Mouse (Mus musculus) MEL-GATA-1-ER (cell line): ENCODE results near the gene Dpp6.

Experiments
- DNase-seq: peaks from one replicate; pipeline ENCODE4 v3.0.0-alpha.2; 2012; ENCODE audit warnings: low read depth; ENCODE audit errors: extremely low read depth

Gene Dpp6

DNA sequence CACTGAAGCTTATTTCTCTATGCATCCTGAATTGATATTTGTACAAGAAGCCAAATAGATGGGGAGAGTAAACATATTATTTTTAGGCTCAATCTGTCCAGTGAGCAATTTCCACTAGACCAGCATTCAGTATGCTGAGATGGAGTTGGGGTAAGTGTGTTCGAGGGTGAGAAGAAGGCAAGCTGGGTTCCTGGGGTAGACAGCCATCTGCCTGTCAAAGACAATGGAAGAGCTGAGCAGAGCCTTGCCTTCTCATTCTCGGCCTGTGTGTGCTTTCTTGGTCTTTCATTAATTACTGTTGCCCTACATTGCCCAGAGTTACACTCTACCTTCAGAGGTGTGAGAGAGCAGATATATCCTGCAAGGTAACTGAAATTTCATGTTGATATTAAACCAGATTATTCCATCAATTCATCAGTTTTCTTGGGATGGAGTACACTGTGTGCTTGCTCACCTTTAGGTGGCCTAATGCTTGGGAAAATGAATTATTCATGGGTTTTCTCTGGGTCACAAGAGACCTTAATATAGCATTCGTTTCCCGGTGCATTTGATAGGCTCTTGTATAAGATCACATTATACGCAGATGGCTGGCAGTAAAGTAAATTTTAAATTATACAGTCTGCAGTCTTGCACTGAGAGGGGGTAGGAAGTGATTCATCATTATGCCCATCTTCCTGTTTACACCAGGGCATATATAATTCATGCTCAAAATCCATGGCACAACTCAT lies 374.4 kb downstream of the Dpp6 start:
- no peak for DNase-seq

DNA sequence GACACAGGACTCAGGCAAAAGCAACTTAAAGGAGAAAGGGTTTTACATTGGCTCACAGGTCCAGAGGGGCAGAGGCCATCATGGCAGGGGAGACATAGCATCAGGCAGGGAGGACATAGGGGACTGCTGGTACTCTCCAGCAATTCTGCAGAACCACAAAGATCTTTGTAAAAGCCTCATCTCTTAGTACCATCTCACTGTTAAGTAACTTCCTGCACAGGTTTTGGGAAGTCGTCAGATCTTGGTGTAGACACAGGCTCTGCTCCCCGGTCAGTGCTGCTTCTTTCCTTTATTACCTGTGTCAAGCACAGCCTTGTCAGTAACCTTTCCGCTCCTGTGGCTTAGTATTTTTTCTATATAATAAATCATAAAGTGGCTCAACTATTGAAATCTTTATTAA lies 377.2 kb downstream of the Dpp6 start:
- no peak for DNase-seq

DNA sequence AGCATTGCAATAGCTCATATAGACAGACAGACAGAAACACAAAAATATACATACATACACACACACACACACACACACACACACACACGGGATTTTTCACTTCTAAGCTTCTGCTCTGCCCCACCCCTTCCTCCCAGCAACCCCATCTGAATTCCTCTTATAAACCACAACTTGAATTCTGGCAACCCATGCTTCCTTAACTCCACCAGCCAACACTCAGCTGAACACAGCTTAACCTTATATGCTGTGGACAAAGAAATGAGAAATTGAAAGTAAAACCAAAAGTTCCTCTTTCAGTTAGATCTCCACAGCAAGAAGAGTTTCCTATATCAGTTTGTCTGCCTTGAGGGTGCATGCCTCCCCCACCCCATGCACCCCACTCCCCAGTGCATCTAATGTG lies 378.0 kb downstream of the Dpp6 start:
- DNase-seq, result no peak

DNA sequence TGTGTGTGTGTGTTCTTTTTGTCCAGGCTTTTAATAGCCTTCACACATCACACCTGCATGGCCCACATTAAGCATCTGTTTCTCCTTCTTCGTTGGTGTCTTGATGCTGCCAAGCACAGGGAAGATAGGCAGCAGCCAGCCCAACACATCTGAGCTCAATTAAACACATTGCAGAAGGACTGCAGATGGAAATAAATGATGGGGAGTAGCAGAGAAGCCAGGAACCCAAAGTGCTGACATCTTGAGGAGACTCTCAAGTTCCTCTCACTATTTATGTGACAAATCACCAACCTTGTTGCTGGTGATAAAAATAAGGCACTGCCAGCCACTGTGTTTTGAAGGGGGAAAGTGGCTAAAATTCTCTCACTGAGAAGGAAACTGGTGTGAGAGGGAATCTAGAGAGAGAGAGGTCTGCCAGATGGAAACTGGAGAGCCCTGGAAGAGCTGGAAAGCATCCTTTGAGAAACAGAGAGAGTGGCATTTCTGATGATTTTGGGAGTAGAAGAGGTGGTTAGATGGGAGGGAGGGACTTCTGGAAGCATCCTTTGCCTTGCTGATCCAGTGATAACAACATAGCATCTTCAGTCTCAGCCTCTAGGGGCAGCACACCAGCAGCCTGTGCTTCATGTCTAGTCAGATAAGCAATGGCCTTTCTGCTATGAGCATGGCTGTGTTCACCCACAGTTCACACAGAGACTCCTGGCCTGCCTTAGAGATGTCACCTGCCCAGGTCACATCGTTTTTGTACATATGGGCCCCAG lies 383.8 kb downstream of the Dpp6 start:
- DNase-seq, result no peak

DNA sequence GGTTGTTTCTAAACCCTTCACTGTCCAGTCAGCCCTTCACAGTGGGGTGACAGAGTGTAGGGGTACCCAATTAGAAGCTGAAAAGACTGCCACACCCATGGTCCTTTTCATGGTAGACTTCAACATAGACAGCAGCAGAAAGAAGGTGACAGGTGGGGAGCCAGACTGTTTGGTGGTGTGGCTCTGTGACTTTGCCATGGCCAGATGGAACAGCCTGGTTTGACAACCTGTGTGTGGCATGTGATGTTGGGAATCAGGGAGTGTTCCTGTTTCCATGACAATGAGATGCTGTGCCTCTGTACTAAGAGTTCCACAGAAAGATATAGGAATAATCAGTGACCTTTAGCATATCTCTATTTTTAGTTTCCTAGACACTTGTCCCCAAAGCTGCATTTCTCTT lies 386.1 kb downstream of the Dpp6 start:
- DNase-seq, result no peak

DNA sequence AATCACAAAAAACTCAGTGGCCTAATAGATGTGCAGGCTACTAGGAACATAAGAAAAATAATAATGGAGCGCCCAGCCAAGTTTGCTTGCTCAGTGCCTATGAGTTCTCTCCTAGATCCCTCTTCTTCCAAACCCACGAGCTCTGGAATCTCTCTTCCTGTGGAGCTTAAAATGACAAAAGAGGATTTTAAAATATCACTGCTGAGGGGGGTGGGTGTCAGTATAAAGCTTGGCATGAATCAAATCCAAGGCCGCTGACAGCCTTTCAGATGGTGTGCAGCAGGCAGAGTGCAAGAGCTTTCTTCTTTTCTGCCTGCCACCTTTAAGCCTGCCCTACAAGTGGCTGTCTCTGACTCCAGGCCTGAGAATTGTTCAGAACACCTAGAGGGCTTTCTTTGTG lies 387.7 kb downstream of the Dpp6 start:
- no peak for DNase-seq

DNA sequence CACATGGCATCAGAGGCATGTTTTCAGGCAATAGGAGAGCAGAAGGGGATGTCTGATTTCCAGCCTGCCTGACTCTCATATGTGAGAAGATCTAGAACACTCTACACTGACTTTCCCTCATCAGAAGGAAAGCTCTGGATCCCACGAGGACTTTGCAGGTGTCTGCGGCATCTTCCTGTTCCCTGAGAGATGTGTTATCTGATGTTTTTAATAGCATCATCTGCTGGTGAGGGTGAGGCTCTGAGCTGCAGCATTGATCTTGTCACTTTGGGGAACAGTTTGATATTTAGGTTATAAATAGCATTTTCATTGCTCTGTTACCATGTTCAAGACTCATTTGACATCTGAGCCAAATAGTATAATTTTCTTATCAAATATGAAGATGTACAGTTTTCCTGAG lies 388.8 kb downstream of the Dpp6 start:
- no peak for DNase-seq

DNA sequence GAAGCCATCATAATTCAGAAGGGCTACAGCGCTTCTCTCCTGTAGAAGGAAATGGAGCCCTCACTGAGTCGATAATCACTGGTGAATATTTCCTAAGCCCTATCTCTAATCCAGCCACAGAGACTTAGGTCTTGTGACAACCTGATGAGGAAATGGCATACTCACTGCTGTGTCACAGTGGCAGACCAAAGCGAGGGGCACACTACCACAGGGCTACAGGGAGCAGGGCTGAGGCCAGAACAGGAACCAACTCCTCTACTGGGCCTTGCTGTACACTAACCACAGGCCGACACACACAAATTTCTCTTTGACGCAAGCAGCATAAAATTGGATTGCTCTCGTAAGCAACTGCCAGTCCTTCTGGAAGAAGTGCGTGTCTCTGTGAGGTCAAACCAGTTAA lies 389.2 kb downstream of the Dpp6 start:
- no peak for DNase-seq

DNA sequence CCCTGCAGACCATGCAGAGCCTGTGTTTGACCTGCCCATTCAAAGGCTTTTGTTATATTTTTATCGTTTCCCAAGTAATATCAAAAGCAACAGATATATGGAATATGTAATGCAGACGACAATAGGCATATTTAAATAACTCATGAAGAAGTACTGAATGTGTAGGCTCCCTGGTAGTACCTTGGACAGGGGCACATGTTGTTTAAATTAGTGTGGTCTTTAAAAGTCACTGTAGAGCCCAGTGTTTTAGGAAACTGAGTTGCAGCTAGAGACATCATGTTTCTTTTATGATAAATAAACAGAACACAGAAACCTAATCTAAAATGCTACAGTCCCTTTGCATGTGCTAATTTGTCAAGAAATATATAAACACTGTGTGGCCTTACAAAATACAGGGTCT lies 403.1 kb downstream of the Dpp6 start:
- DNase-seq, result no peak

DNA sequence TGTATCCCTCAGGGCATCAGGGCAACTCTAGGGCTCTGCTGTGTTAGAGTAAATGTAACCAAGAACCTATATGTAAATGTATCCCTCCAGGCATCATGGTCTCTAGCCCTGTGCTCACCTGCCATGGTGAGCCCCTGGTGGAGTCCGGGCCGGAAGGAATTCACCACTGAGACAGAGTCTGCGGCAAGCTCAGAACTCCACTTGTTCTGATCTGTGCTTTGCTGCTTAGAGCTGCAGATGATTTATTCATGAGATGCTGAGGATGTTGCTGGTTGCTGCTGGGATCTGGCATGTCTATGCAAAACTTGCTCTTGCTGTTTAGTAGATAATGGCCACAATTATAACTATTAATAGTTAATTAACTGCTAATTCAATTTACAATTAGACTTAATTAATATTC lies 425.1 kb downstream of the Dpp6 start:
- no peak for DNase-seq

DNA sequence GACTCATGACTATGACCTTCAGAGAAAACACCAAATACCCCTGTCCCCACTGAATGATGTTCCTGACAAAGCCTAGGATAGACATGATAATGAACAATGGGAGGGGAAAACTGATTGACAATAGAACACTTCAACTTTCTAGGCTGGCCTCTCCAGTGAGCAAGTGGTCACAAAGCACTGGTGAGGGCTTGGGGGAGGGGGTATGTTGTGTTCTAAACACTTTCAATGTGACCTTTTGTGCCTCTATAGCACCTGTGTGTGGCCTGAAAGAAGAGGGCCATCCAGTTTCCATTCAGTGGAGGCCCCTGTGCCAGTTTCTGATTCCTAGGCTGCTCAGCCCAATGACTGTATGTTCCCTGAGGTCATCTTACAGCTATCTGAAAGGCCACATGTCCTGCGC lies 426.2 kb downstream of the Dpp6 start:
- DNase-seq, result no peak

DNA sequence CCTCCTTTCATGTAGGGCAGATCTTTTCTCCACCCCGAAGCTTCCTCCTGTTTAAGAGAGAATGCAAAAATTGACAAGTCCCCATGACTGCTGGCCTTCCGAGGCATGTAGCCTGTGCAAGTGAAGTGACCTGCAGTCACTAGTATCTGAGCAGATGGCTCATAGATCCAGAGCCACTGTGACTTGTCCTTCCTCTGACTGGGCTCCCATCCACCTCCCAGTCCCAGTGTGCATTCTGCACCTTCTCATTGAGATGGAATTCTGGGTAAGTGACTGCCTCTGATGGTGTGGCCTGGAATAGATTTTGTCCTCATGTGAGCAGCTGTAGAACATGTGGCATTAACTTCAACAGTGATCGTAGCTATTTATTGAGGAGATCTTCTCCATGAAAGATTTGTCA lies 430.8 kb downstream of the Dpp6 start:
- no peak for DNase-seq

DNA sequence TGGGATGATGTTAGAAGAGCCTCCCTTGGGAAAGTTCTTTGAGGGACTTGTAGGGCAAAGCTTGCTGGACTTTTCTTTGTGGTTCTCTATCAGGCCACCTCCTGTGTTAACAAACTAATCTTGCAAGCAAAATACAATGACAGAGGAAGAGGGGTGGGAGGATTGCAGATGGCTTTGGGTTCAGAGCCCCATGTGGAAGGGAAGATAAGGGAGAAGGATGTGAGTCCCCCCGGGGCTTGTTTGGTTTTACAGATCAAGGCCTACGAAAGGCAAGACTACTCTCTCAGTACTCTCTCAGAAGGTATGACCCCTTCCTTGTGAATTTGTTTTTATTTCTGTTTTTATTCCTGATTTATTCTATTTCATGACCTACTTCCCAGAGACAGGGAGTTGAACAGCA lies 431.7 kb downstream of the Dpp6 start:
- DNase-seq, result no peak

DNA sequence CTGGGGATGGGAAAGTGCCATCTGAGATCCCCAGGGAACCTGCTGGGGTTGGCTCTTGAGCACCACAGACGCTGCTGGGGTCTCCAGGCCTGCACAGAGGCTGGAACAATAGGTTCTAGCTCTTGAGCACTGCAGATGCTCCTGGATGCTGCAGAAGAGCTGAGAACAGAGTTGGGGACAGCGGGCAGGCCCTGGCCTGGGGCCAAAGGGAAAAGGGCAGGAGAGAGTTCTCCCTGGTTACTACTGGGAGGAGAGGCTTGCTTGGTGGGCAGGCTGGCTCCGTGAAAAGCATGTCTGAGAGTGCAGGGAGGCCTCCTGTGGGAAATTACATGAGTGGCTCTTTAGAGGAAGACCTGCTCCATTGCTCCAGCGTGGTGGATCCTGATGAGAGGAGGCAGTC lies 432.9 kb downstream of the Dpp6 start:
- no peak for DNase-seq

DNA sequence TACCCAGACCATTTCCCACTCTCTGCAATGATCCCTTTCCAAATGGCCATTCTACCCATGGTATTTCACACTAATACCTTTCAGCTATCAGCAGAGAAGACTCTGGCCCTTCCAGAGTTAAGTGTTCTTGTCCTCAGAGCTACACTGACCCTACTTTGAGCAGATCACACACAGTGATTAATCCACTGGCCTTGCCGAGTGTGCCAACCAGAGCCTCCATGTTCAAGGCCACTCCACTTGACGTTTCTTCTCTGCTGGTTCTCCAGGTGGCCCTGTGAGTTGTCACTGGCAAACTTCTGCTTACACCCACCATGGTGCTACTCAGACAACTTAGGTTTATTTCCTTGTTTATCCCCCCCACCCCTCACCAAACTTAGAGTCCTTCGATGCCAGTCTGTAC lies 433.9 kb downstream of the Dpp6 start:
- no peak for DNase-seq

DNA sequence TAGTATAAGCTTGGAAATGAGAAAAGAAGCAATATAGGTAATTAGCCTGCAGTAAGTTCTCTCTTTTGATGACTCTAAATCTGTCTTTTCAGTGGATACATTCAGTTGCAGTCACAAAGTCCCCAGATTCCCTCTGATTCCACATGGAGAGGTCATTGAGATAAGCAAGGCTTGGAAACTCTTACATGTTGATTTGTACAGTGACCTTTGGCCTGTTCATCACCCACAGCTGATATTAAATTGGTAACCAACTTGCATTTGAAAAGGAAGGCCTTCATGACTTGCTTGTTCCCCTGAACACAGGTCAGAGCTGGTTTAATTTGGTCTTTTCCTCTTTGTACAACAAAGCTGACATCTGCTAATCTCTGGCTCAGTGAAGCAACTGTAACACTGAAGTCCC lies 434.4 kb downstream of the Dpp6 start:
- no peak for DNase-seq

DNA sequence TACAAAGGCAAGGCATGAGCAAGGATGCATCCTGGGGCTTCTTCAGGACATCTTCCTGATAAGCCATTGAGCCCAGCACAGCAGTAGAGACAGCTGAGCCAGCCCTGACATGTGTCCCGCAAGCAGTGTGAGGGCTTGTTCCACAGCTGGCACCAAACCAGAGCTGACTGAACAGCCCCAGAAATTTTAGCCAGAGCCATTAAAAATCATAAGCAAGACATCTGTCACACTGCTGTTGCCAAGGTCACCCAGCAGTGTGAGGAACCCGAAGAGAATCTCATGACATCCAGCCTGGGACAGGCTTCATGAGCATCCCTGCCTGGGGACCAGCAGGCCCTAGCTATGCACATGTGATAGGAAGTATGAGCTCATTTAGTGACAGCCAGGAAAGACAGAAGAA lies 438.2 kb downstream of the Dpp6 start:
- DNase-seq, result no peak

DNA sequence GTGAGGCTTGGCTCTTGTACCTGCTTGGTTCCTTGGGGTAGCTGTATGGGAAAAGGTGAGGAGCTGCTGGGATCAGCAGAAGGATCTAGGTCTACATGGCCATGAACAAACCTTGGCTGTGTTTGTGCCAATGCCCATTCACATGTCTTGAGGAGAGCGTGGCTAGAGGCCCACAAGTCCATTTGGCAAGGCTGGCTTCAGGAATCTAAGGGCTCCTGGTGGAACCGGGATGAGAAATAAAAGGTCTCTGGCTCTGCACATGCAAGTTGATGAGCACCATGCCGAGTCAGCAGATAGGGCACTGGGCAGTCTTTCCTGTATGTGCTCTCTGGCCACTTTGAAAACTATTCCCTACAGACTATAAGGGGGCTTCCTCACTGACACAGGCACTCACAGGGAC lies 441.6 kb downstream of the Dpp6 start:
- no peak for DNase-seq

DNA sequence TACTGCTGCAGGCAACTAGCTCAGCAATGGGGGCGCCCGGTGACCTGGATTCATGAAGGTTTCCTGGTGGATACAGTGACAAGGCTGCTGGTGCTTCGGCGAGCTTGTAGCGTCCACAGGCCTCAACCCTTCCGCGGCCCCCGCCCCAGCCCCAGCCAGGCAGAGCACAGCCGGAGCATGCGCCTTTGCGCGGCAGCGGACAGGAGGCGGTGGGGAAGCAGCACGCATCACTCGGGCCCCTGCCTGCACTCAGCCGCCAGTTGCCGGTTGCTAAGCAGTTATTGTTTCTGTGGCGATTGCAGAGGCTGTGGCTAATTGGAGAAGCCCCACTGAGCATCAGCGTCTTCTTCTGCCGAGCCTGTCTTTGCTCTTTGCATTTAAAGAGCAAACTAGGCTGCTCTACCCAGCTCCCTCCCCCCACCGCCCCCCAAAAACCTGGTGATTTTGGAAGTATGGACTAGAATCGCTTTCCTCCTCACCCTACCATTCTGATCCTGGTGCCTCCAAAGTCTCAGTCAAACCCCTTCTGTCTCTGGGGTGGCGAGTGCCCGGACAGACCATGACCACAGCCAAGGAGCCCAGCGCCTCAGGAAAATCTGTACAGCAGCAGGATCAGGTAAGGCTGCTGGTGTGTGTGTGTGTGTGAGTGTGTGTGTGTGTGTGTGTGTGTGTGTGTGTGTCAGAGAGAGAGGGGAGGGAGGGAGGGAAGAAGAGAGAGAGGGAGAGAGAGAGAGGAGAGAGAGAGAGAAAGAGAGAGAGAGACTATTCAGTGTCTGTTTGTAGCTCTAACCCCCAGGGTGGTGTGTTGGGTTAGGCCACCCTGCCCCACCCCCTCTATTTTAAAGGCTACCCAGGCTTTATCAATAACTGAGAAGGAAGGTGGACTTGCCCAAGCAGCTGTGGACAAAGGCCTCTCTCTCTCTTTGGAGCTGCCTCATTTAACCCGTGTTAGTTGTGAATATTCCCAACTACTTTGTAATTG lies 445.0 kb downstream of the Dpp6 start:
- DNase-seq, result no peak

DNA sequence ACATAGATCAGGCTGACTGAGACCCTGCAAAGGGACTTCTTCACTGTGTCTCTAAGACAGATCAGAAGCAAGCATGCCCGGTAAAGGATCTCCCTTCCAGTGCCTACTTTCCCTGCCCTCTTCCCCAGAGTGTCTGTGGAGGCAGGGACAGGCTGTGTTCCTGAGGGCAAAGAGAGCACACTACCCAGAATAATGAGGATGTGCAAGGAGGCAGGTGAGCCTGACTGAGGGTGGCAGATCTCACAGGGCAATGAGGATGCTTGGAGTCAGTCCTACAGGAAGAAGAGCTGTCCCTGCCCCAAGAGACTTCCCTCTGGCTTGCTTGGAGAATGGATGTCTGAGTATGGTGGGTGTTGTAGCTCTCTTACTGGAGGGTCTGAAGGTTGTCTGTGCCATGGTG lies 445.7 kb downstream of the Dpp6 start:
- DNase-seq, result no peak

DNA sequence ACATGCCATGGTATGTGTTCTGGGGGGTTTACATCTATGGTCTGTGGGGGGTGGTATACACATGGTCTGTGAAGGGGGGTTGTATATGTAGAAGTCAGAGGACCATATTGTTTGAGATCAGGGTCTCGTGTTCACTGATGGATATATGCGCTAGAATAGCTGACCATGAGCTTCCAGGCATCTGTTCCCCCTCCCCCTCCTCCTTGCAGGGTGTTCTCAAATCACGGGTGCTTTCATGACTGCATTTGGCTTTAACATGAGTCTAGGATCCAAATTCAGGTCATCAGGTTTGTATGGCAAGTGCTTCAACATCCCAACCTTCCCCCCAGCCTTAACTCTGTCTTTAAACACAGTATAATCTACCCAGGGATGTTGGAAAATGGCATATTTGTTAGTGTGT lies 448.3 kb downstream of the Dpp6 start:
- no peak for DNase-seq

DNA sequence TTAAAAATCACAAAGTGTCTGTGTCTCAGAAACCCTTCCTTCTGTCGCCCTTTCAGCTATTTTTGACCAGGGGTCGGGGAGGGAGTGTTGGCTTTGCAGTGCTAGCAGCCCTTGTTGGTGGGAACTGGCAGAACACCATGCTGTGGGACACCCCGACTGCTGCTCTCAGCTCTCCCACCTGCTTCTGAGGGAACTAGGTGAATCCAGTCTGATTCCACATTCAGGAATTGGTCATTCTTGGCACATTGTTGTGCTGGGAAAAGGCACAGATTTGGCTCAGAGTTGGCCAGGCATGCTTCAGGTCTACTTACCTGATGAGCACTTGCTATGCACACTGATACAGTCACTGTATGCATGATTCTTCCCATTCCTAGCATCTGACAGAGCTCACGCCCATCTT lies 454.3 kb downstream of the Dpp6 start:
- DNase-seq, result no peak
